In genomic region chr6:91409448-91410167, GRCm38 (mm10) we compare ENCODE assay signal across 9 mouse cellular contexts. TPM values are rescaled to one million over a fixed set of nuclear protein-coding genes. Genes with fewer than 3 reads are reported as not detected.
A peak's percentile ranks its signal among the peaks of the same experiment; 100 is the strongest.
DNase-seq lines count a peak whose midpoint lies in the region; ATAC-seq and TF ChIP-seq lines count a peak whose summit lies in the region.
"Had no signal": no experiment of that assay in that cellular context is flagged by ENCODE, and none has a peak within 500 bp of the region (broad histone marks: within the 10 kb centered on the region; RNA-seq: fewer than 3 reads in every experiment).

No protein-coding gene starts in this region.

- no peak for ATAC-seq in embryonic facial prominence, embryonic 11.5 days (replicated peaks; ENCODE audit: insufficient number of reproducible peaks, low FRiP score, low TSS enrichment, low read depth)
- no peak for ATAC-seq in megakaryocyte, adult 5-6 weeks (ENCODE audit: poor library complexity, severe bottlenecking)
- ATAC-seq: Patski had no signal

- peak overlapping the region; percentile 53 for H3K4me3 ChIP-seq in left cerebral cortex, adult 2 months
- H3K4me3 ChIP-seq in embryonic facial prominence, embryonic 11.5 days (ENCODE audit: low read depth, low read length), result peak overlapping the region; percentile 53
- no peak overlapping the region for H3K4me3 ChIP-seq in kidney, adult 2 months (ENCODE audit: insufficient read depth, low read depth, low read length)

- H3K4me1 ChIP-seq in embryonic facial prominence, embryonic 11.5 days (ENCODE audit: control insufficient read depth, insufficient read depth, low read length), result peaks cover 6% of the 10 kb centered on the region; the same call in 1 of the 2 replicates
- no peaks in the 10 kb centered on the region for H3K4me1 ChIP-seq in kidney, adult 2 months (ENCODE audit: control insufficient read depth, insufficient read depth, low read length)

- intact Hi-C loops in left cerebral cortex, adult 2 months (cut with DNase I), result loop anchor here (2.0 to 5.0 kb wide), 2 partner anchors 63 to 237 kb away; no protein-coding TSS in a partner anchor
- intact Hi-C loops in left cerebral cortex, postnatal 14 days (cut with DNase I), result loop anchor here (5.0 kb wide), 1 partner anchor 242 kb away; no protein-coding TSS in a partner anchor

- peak overlapping the region; percentile 93 for H3K4me2 ChIP-seq in embryonic facial prominence, embryonic 11.5 days (ENCODE audit: low read depth, low read length)

- peaks cover 53% of the 10 kb centered on the region for H3K27me3 ChIP-seq in embryonic facial prominence, embryonic 11.5 days (ENCODE audit: control insufficient read depth, insufficient read depth, low read length)
- no peaks in the 10 kb centered on the region for H3K27me3 ChIP-seq in kidney, adult 2 months (replicated peaks; ENCODE audit: control insufficient read depth, insufficient read depth, low read length)
- H3K27me3 ChIP-seq: Patski had no signal

- H3K36me3 ChIP-seq in embryonic facial prominence, embryonic 11.5 days (replicated peaks; ENCODE audit: control insufficient read depth, insufficient read depth, low read depth, low read length), result no peaks in the 10 kb centered on the region
- H3K36me3 ChIP-seq in kidney, adult 2 months (ENCODE audit: control insufficient read depth, insufficient read depth, low read length), result no peaks in the 10 kb centered on the region

- no peak overlapping the region for H3K9ac ChIP-seq in embryonic facial prominence, embryonic 11.5 days (replicated peaks; ENCODE audit: low read length)

- H3K27ac ChIP-seq in left cerebral cortex, adult 2 months, result no peak overlapping the region
- no peak overlapping the region for H3K27ac ChIP-seq in embryonic facial prominence, embryonic 11.5 days (replicated peaks; ENCODE audit: low read depth, low read length)
- H3K27ac ChIP-seq in kidney, adult 2 months (ENCODE audit: insufficient read depth, low read depth, low read length), result no peak overlapping the region

- TF ChIP-seq CTCF in left cerebral cortex, adult 2 months (IDR thresholded peaks at IDR 0.05), result no peak
- no peak for TF ChIP-seq CTCF in kidney, adult 2 months (conservative IDR thresholded peaks at IDR 0.05; ENCODE audit: insufficient read depth, insufficient read length, low read depth, low read length)

- WGBS in embryonic facial prominence, embryonic 11.5 days, result under 1% methylated on average over 34 of the region's 34 CpGs
- WGBS in kidney, adult 2 months, result 2% methylated on average over 34 of the region's 34 CpGs

- TF ChIP-seq POLR2A in kidney, adult 2 months (IDR thresholded peaks at IDR 0.05; ENCODE audit: low read depth, low read length), result no peak

- no peak for DNase-seq in left cerebral cortex, adult 2 months (ENCODE audit: extremely low spot score in 1 of 2, low spot score in 2 of 2)
- no peak for DNase-seq in left cerebral cortex, postnatal 14 days (ENCODE audit: low spot score in 2 of 2)
- peak; percentile 51 for DNase-seq in embryonic facial prominence, embryonic 11.5 days (ENCODE audit: low spot score)
- DNase-seq in kidney, adult 2 months, result peak; percentile 53
- peak; percentile 65 for DNase-seq in mesoderm, embryonic 11.5 days (ENCODE audit: low read depth, low spot score)
- no peak for DNase-seq in urinary bladder, postnatal 36 days (ENCODE audit: low spot score in 2 of 2)
- no peak for DNase-seq in thymus, postnatal 14 days

- no peaks in the 10 kb centered on the region for H3K9me3 ChIP-seq in embryonic facial prominence, embryonic 11.5 days (replicated peaks; ENCODE audit: control insufficient read depth, low read length)

RNA-seq across cellular contexts. Expression of gene Wnt7a, which starts 1.6 kb away (rescaled TPM):
- 10 to 100 TPM in 1 of 2 experiments, 1 to 10 TPM in 1; 9.8 to 16.0 TPM for total RNA-seq in left cerebral cortex, adult 2 months (2021)
- 10 to 100 TPM; 11.5 to 18.4 TPM for total RNA-seq in left cerebral cortex, postnatal 14 days (2021)
- polyA plus RNA-seq in embryonic facial prominence, embryonic 11.5 days (2014; fragmentation: Nextera tagmentation; extraction: Ambion mirVana), result 0.82 and 1.3 TPM in 2 replicates
- 0.03 and 0.05 TPM in 2 replicates for polyA plus RNA-seq in kidney, adult 2 months (2012; rRNA removed)
- not detected in 2 replicates for total RNA-seq in megakaryocyte, adult 5-6 weeks (2015)
- total RNA-seq in megakaryocyte, adult 5-6 weeks (2017), result not detected in 2 replicates

Comparison
In these comparisons a context has a peak if more than half of its experiments do, and no peak if none do; other contexts are left out.
1. DNase-seq: peak in embryonic facial prominence, embryonic 11.5 days (single experiment), kidney, adult 2 months (single experiment) and mesoderm, embryonic 11.5 days (single experiment); none in left cerebral cortex, adult 2 months (0 of 2), left cerebral cortex, postnatal 14 days (0 of 2), urinary bladder, postnatal 36 days (0 of 2) and thymus, postnatal 14 days (single experiment).
2. RNA of gene Wnt7a, which starts 1.6 kb away (total RNA-seq): 11.5 to 18.4 TPM in left cerebral cortex, postnatal 14 days and 9.8 to 16.0 TPM in left cerebral cortex, adult 2 months; not detected in megakaryocyte, adult 5-6 weeks; every median in the first group is over 10 times any median in the second.